ENCODE assay signal across 11 mouse cellular contexts in the genomic region with DNA sequence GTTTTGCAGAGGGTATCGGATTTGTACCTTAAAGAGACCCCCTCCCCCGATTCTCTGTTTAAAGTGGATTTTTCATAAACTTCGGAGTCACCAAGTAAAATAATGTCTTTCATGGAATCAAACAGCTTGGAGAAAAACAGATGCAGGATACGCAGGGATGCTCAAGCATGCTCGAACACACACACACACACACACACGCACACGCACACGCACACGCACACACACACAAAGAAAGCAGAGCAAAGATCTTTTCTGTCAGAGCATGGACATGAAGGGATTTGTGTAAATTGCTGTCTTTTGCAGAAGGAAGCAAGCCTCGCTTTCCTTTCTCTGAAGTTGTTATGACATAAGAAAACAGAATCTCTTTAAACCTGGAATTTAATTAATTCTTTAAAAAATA.
DNase-seq lines count a peak whose midpoint lies in the region; ATAC-seq and TF ChIP-seq lines count a peak whose summit lies in the region.
"Had no signal": no experiment of that assay in that cellular context is flagged by ENCODE, and none has a peak within 500 bp of the region (broad histone marks: within the 10 kb centered on the region; RNA-seq: fewer than 3 reads in every experiment).

No protein-coding gene starts in this region.

- DNase-seq in stomach, postnatal 0 days (ENCODE audit: low spot score) = no peak
- DNase-seq in adrenal gland, adult 18-20 months (ENCODE audit: low spot score in 2 of 2) = no peak
- DNase-seq in spleen, postnatal 10 days (ENCODE audit: low spot score in 2 of 2) = no peak
- no peak for DNase-seq in thymus, postnatal 14 days
- DNase-seq in T-cell, adult 2 months (ENCODE audit: low spot score) = no peak

- H3K9ac ChIP-seq in stomach, embryonic 14.5 days (replicated peaks; ENCODE audit: low read depth, low read length) = no peak overlapping the region
- no peak overlapping the region for H3K9ac ChIP-seq in stomach, postnatal 0 days (ENCODE audit: low read length)
- no peak overlapping the region; the same call in 1 of the 2 replicates for H3K9ac ChIP-seq in forebrain, embryonic 16.5 days (replicated peaks; ENCODE audit: low read depth, low read length)
- 0 out of 2 replicates have a peak overlapping the region, but pooled peaks have one; percentile 21 for H3K9ac ChIP-seq in midbrain, embryonic 12.5 days (replicated peaks)

- ATAC-seq in stomach, embryonic 14.5 days (ENCODE audit: insufficient number of reproducible peaks, insufficient read depth, low FRiP score, low read depth) = no peak
- ATAC-seq in stomach, postnatal 0 days (ENCODE audit: low FRiP score, low TSS enrichment) = no peak
- ATAC-seq in forebrain, embryonic 16.5 days = no peak
- ATAC-seq in midbrain, embryonic 12.5 days (ENCODE audit: low FRiP score, low read depth) = no peak
- ATAC-seq: CD4-positive, CD25-positive, alpha-beta regulatory T cell, adult 4 months; intestine, postnatal 0 days had no signal

- peaks cover 36% of the 10 kb centered on the region for H3K27me3 ChIP-seq in stomach, embryonic 14.5 days (ENCODE audit: control insufficient read depth, insufficient read depth, low read length)
- H3K27me3 ChIP-seq in stomach, postnatal 0 days (ENCODE audit: control insufficient read depth, insufficient read depth, low read length) = peaks cover 6% of the 10 kb centered on the region; the same call in 1 of the 2 replicates
- H3K27me3 ChIP-seq in forebrain, embryonic 16.5 days (replicated peaks; ENCODE audit: control insufficient read depth, insufficient read depth, low read length) = peaks cover 10% of the 10 kb centered on the region; the same call in 1 of the 2 replicates
- peaks cover 87% of the 10 kb centered on the region for H3K27me3 ChIP-seq in midbrain, embryonic 12.5 days

- H3K4me3 ChIP-seq in stomach, embryonic 14.5 days (ENCODE audit: low read depth, low read length) = no peak overlapping the region
- H3K4me3 ChIP-seq in stomach, postnatal 0 days (ENCODE audit: low read depth, low read length) = no peak overlapping the region
- peak overlapping the region; percentile 5; the same call in 1 of the 2 replicates for H3K4me3 ChIP-seq in forebrain, embryonic 16.5 days (replicated peaks; ENCODE audit: low read length)
- no peak overlapping the region for H3K4me3 ChIP-seq in midbrain, embryonic 12.5 days

- peak overlapping the region; percentile 84; the same call in 1 of the 2 replicates for H3K4me2 ChIP-seq in stomach, embryonic 14.5 days (replicated peaks; ENCODE audit: low read depth, low read length)
- no peak overlapping the region for H3K4me2 ChIP-seq in stomach, postnatal 0 days (replicated peaks; ENCODE audit: low read depth)
- H3K4me2 ChIP-seq in forebrain, embryonic 16.5 days (ENCODE audit: low read length) = peak overlapping the region; percentile 92
- peak overlapping the region; percentile 56 for H3K4me2 ChIP-seq in midbrain, embryonic 12.5 days (replicated peaks)

- H3K36me3 ChIP-seq in stomach, embryonic 14.5 days (ENCODE audit: control insufficient read depth, insufficient read depth, low read length) = no peaks in the 10 kb centered on the region
- no peaks in the 10 kb centered on the region for H3K36me3 ChIP-seq in stomach, postnatal 0 days (ENCODE audit: control insufficient read depth, insufficient read depth, low read length)
- H3K36me3 ChIP-seq in forebrain, embryonic 16.5 days (ENCODE audit: control insufficient read depth, insufficient read depth) = no peaks in the 10 kb centered on the region
- H3K36me3 ChIP-seq in midbrain, embryonic 12.5 days = no peaks in the 10 kb centered on the region

- no peak overlapping the region for H3K27ac ChIP-seq in stomach, embryonic 14.5 days (ENCODE audit: low read length)
- H3K27ac ChIP-seq in stomach, postnatal 0 days (replicated peaks) = no peak overlapping the region
- H3K27ac ChIP-seq in forebrain, embryonic 16.5 days (ENCODE audit: low read length) = no peak overlapping the region; the same call in 1 of the 2 replicates
- H3K27ac ChIP-seq in midbrain, embryonic 12.5 days (replicated peaks) = no peak overlapping the region
- H3K27ac ChIP-seq: layer of hippocampus, adult 2 months had no signal

- no peaks in the 10 kb centered on the region for H3K9me3 ChIP-seq in stomach, embryonic 14.5 days (ENCODE audit: control insufficient read depth, low read depth, low read length)
- no peaks in the 10 kb centered on the region for H3K9me3 ChIP-seq in stomach, postnatal 0 days (ENCODE audit: control insufficient read depth, low read length)
- H3K9me3 ChIP-seq in forebrain, embryonic 16.5 days (ENCODE audit: control insufficient read depth, low read length) = no peaks in the 10 kb centered on the region
- H3K9me3 ChIP-seq in midbrain, embryonic 12.5 days = no peaks in the 10 kb centered on the region

- TF ChIP-seq CTCF in stomach, postnatal 0 days (IDR thresholded peaks at IDR 0.05; ENCODE audit: low read depth) = no peak

- TF ChIP-seq EP300 in stomach, postnatal 0 days (optimal IDR thresholded peaks at IDR 0.05) = no peak

- WGBS in stomach, embryonic 14.5 days = 21% methylated on average over 10 of the region's 10 CpGs
- WGBS in stomach, postnatal 0 days = 45% methylated on average over 10 of the region's 10 CpGs
- 3% methylated on average over 10 of the region's 10 CpGs for WGBS in forebrain, embryonic 16.5 days
- WGBS in midbrain, embryonic 12.5 days = 10% methylated on average over 10 of the region's 10 CpGs

- peaks cover 9% of the 10 kb centered on the region for H3K4me1 ChIP-seq in stomach, embryonic 14.5 days (ENCODE audit: control insufficient read depth, insufficient read depth, low read length)
- H3K4me1 ChIP-seq in stomach, postnatal 0 days (replicated peaks; ENCODE audit: control insufficient read depth, insufficient read depth) = 0 out of 2 replicates have a peak, but pooled peaks cover 2% of the 10 kb centered on the region
- H3K4me1 ChIP-seq in forebrain, embryonic 16.5 days (replicated peaks; ENCODE audit: control insufficient read depth, insufficient read depth, low read length) = peaks cover 31% of the 10 kb centered on the region
- H3K4me1 ChIP-seq in midbrain, embryonic 12.5 days = peaks cover 59% of the 10 kb centered on the region
